16 mouse cellular contexts compared by ENCODE assay signal in genomic region chr2:126475681-126476410, GRCm38 (mm10). TPM values are rescaled to one million over a fixed set of nuclear protein-coding genes. Genes with fewer than 3 reads are reported as not detected.
A peak's percentile ranks its signal among the peaks of the same experiment; 100 is the strongest.
DNase-seq lines count a peak whose midpoint lies in the region; ATAC-seq and TF ChIP-seq lines count a peak whose summit lies in the region.
"Had no signal": no experiment of that assay in that cellular context is flagged by ENCODE, and none has a peak within 500 bp of the region (broad histone marks: within the 10 kb centered on the region; RNA-seq: fewer than 3 reads in every experiment).

No protein-coding gene starts in this region.

- H3K27ac ChIP-seq in lung, postnatal 0 days (ENCODE audit: low read length): no peak overlapping the region
- H3K27ac ChIP-seq in liver, embryonic 13.5 days: peak overlapping the region; percentile 9; the same call in 1 of the 2 replicates
- H3K27ac ChIP-seq in forebrain, embryonic 10.5 days: no peak overlapping the region
- H3K27ac ChIP-seq: hindbrain, postnatal 0 days; limb, embryonic 15.5 days; neural tube, embryonic 15.5 days had no signal

- H3K4me1 ChIP-seq in lung, postnatal 0 days (ENCODE audit: insufficient read depth, low read depth, low read length): 0 out of 2 replicates have a peak, but pooled peaks cover 4% of the 10 kb centered on the region
- peaks cover 6% of the 10 kb centered on the region; the same call in 1 of the 2 replicates for H3K4me1 ChIP-seq in G1E (ENCODE audit: insufficient read depth, low read depth, low read length)
- no peaks in the 10 kb centered on the region for H3K4me1 ChIP-seq in liver, embryonic 13.5 days (replicated peaks)
- H3K4me1 ChIP-seq in forebrain, embryonic 10.5 days: no peaks in the 10 kb centered on the region
- H3K4me1 ChIP-seq: limb, embryonic 15.5 days; neural tube, embryonic 15.5 days had no signal

- whole genome bisulfite sequencing in lung, postnatal 0 days: 84% methylated on average over 11 of the region's 11 CpGs
- WGBS in liver, embryonic 13.5 days (ENCODE audit: insufficient replicate concordance): 27% methylated on average over 11 of the region's 11 CpGs
- WGBS in forebrain, embryonic 10.5 days: 93% methylated on average over 11 of the region's 11 CpGs

- intact Hi-C loops in left cerebral cortex, postnatal 14 days (cut with DNase I): no loop called here

- H3K4me2 ChIP-seq in lung, postnatal 0 days (replicated peaks; ENCODE audit: low read depth, low read length): no peak overlapping the region
- H3K4me2 ChIP-seq in liver, embryonic 13.5 days: no peak overlapping the region
- H3K4me2 ChIP-seq: limb, embryonic 15.5 days; neural tube, embryonic 15.5 days had no signal

- TF ChIP-seq CTCF in lung, postnatal 0 days (IDR thresholded peaks at IDR 0.05): no peak
- no peak for TF ChIP-seq CTCF in G1E (IDR thresholded peaks at IDR 0.05; ENCODE audit: low read depth, low read length)

- no peak for TF ChIP-seq EP300 in lung, postnatal 0 days (IDR thresholded peaks at IDR 0.05)

- no peak overlapping the region for H3K4me3 ChIP-seq in lung, postnatal 0 days (ENCODE audit: low read depth, low read length)
- H3K4me3 ChIP-seq in G1E (ENCODE audit: low read depth, low read length): no peak overlapping the region
- no peak overlapping the region for H3K4me3 ChIP-seq in liver, embryonic 13.5 days (replicated peaks)
- no peak overlapping the region for H3K4me3 ChIP-seq in forebrain, embryonic 10.5 days
- H3K4me3 ChIP-seq: limb, embryonic 15.5 days; neural tube, embryonic 15.5 days had no signal

- H3K9ac ChIP-seq in lung, postnatal 0 days (replicated peaks; ENCODE audit: low read depth): no peak overlapping the region
- no peak overlapping the region for H3K9ac ChIP-seq in liver, embryonic 13.5 days
- H3K9ac ChIP-seq: limb, embryonic 15.5 days; neural tube, embryonic 15.5 days had no signal

- no peaks in the 10 kb centered on the region for H3K36me3 ChIP-seq in lung, postnatal 0 days (ENCODE audit: insufficient read depth, low read length)
- H3K36me3 ChIP-seq in G1E (replicated peaks): no peaks in the 10 kb centered on the region
- no peaks in the 10 kb centered on the region for H3K36me3 ChIP-seq in liver, embryonic 13.5 days
- no peaks in the 10 kb centered on the region for H3K36me3 ChIP-seq in splenic B cell, adult 2 months (ENCODE audit: control insufficient read depth, insufficient read depth, low read length, poor library complexity, severe bottlenecking)
- H3K36me3 ChIP-seq in forebrain, embryonic 10.5 days (replicated peaks): no peaks in the 10 kb centered on the region
- H3K36me3 ChIP-seq: limb, embryonic 15.5 days; neural tube, embryonic 15.5 days had no signal

- no peak for ATAC-seq in lung, postnatal 0 days
- peak; percentile 28; the same call in 1 of the 2 replicates for ATAC-seq in G1E (ENCODE audit: extremely low read depth, insufficient number of reproducible peaks, low FRiP score, poor library complexity, severe bottlenecking)
- ATAC-seq in liver, embryonic 13.5 days (ENCODE audit: low read depth): no peak
- ATAC-seq: CD4-positive, CD25-positive, alpha-beta regulatory T cell, adult 4 months; hindbrain, postnatal 0 days had no signal

- H3K9me3 ChIP-seq in lung, postnatal 0 days (ENCODE audit: low read length): no peaks in the 10 kb centered on the region
- no peaks in the 10 kb centered on the region for H3K9me3 ChIP-seq in G1E (replicated peaks)
- H3K9me3 ChIP-seq in liver, embryonic 13.5 days (replicated peaks): no peaks in the 10 kb centered on the region
- no peaks in the 10 kb centered on the region for H3K9me3 ChIP-seq in forebrain, embryonic 10.5 days
- H3K9me3 ChIP-seq: limb, embryonic 15.5 days; neural tube, embryonic 15.5 days had no signal

- peak; percentile 31 for DNase-seq in lung, postnatal 0 days (ENCODE audit: low spot score)
- DNase-seq in lung, postnatal 10 days: no peak
- DNase-seq in G1E (ENCODE audit: low spot score): peak; percentile 1
- no peak for DNase-seq in liver, embryonic 13.5 days
- peak; percentile 41 for DNase-seq in splenic B cell, adult 2 months (ENCODE audit: low read depth, low spot score)
- DNase-seq in adrenal gland, postnatal 10 days: no peak
- no peak for DNase-seq in forebrain, embryonic 10.5 days (ENCODE audit: extremely low spot score, low spot score)
- no peak for DNase-seq in left cerebral cortex, postnatal 14 days (ENCODE audit: low spot score in 2 of 2)
- DNase-seq: cerebellum, adult 9-10 months; embryo, embryonic 11 days; heart, postnatal 10 days; right cerebral cortex, adult 18-20 months had no signal

- H3K27me3 ChIP-seq in lung, postnatal 0 days (replicated peaks; ENCODE audit: insufficient read depth, low read length): no peaks in the 10 kb centered on the region
- peaks cover 5% of the 10 kb centered on the region; the same call in 1 of the 2 replicates for H3K27me3 ChIP-seq in G1E (ENCODE audit: insufficient read depth, low read length)
- H3K27me3 ChIP-seq in liver, embryonic 13.5 days: no peaks in the 10 kb centered on the region
- H3K27me3 ChIP-seq in splenic B cell, adult 2 months (ENCODE audit: control insufficient read depth, insufficient read depth, low read length, poor library complexity, severe bottlenecking): no peaks in the 10 kb centered on the region
- H3K27me3 ChIP-seq in forebrain, embryonic 10.5 days (ENCODE audit: poor library complexity, severe bottlenecking): no peaks in the 10 kb centered on the region
- H3K27me3 ChIP-seq: limb, embryonic 15.5 days; neural tube, embryonic 15.5 days had no signal

RNA-seq across cellular contexts. Expression of gene Atp8b4, which starts 24.6 kb away (rescaled TPM):
- 1.4 and 1.7 TPM in 2 replicates for polyA plus RNA-seq in lung, postnatal 0 days (2015; fragmentation: Nextera tagmentation; extraction: Ambion mirVana)
- total RNA-seq in G1E (2014; fragmentation: Nextera tagmentation): not detected in 2 replicates
- under 0.01 and 0.06 TPM in 2 replicates for total RNA-seq in G1E (2017)
- 0.01 and 0.02 TPM in 2 replicates for polyA plus RNA-seq in G1E (2012)
- polyA plus RNA-seq in liver, embryonic 13.5 days (2015; fragmentation: Nextera tagmentation; extraction: Ambion mirVana): 4.1 and 4.6 TPM in 2 replicates
- total RNA-seq in adrenal gland, postnatal 10 days (2021): 1 to 10 TPM in 1 of 2 experiments, under 1 TPM in 1; 0.99 to 1.5 TPM
- 0.50 and 0.99 TPM in 2 replicates for polyA plus RNA-seq in forebrain, embryonic 10.5 days (2016; fragmentation: Nextera tagmentation; extraction: Ambion mirVana)
- under 1 TPM in 1 of 2 experiments, not detected in 1; 0.09 TPM for total RNA-seq in left cerebral cortex, postnatal 14 days (2021)
- polyA plus RNA-seq: hindbrain, postnatal 0 days had no signal

Comparison
In these comparisons a context has a peak if more than half of its experiments do, and no peak if none do; other contexts are left out.
1. DNase-seq: peak in lung, postnatal 0 days (single experiment), G1E (single experiment) and splenic B cell, adult 2 months (single experiment); none in lung, postnatal 10 days (single experiment), liver, embryonic 13.5 days (single experiment), adrenal gland, postnatal 10 days (single experiment), forebrain, embryonic 10.5 days (single experiment) and left cerebral cortex, postnatal 14 days (0 of 2).